Mouse (Mus musculus): ENCODE data around the gene Ptch1. TPM values are rescaled to one million over a fixed set of nuclear protein-coding genes. Genes with fewer than 3 reads are reported as not detected.

Ptch1 gene
- total and polyA plus RNA-seq, 3 experiments, result 7.5 to 79.0 (median 23.4) TPM

DNA sequence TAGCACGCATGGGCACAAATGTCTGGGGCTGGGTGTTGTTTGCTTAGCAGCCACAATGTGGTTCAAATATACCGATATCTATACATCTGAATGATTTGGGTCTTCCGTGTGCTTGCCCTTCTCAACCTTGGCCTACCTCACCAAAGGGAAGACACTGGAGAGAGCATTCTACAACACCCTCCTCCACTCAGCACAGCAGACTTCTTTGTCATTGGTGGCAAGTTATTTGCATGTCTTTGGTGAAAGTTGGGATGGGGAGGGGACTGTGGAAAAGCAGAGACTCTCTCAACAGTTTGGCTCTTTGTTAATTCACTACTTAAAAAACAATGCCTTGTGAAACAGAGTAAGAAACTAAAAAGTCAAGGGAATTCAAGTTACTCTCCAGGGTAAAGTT, 43.0 kb downstream of the Ptch1 start:
- Histone ChIP-seq H3K9me3 (replicated peaks; ENCODE audit: insufficient read depth, low read length) (no peaks in the 10 kb centered on the region), H3K27me3 (ENCODE audit: control insufficient read depth in 1 of 2, insufficient read depth in 2 of 2, low read length in 2 of 2) (no peaks in the 10 kb centered on the region), H3K27ac (ENCODE audit: control insufficient read depth, low read depth, low read length) (no peak overlapping the region), H3K79me2 (ENCODE audit: control insufficient read depth, insufficient read depth, low read length, poor library complexity) (no peaks in the 10 kb centered on the region), H3K4me1 (ENCODE audit: control insufficient read depth in 1 of 2, insufficient read depth in 2 of 2, low read length in 2 of 2) (no peaks in the 10 kb centered on the region), H3K36me3 (ENCODE audit: control insufficient read depth in 1 of 2, insufficient read depth in 2 of 2, low read length in 2 of 2) (peaks cover 0 to 32% of the 10 kb centered on the region in 2 experiments; a peak in 2 of 4 replicates), H3K4me3 (ENCODE audit: control insufficient read depth in 1 of 2, insufficient read depth in 1 of 2, low read depth in 2 of 2, low read length in 2 of 2) (no peak overlapping the region), H3K9ac (ENCODE audit: control insufficient read depth, low read depth, low read length, poor library complexity, severe bottlenecking) (no peak overlapping the region)
- DNase-seq (ENCODE audit: low read depth, low spot score), result no peak
- TF ChIP-seq ZC3H11A (IDR thresholded peaks at IDR 0.05; ENCODE audit: low read depth, low read length) (no peak), GABPA (IDR thresholded peaks at IDR 0.05; ENCODE audit: low read depth, low read length) (no peak), ELF1 (IDR thresholded peaks at IDR 0.05; ENCODE audit: low read depth, low read length) (no peak), TBP (IDR thresholded peaks at IDR 0.05; ENCODE audit: low read depth, low read length) (no peak), UBTF (IDR thresholded peaks at IDR 0.05; ENCODE audit: borderline replicate concordance, insufficient read depth, low read depth, low read length) (no peak), TCF12 (IDR thresholded peaks at IDR 0.05; ENCODE audit: low read depth, low read length) (no peak), MYC (IDR thresholded peaks at IDR 0.05; ENCODE audit: low read depth, low read length) (no peak), MAX (IDR thresholded peaks at IDR 0.05; ENCODE audit: low read length) (no peak)

DNA sequence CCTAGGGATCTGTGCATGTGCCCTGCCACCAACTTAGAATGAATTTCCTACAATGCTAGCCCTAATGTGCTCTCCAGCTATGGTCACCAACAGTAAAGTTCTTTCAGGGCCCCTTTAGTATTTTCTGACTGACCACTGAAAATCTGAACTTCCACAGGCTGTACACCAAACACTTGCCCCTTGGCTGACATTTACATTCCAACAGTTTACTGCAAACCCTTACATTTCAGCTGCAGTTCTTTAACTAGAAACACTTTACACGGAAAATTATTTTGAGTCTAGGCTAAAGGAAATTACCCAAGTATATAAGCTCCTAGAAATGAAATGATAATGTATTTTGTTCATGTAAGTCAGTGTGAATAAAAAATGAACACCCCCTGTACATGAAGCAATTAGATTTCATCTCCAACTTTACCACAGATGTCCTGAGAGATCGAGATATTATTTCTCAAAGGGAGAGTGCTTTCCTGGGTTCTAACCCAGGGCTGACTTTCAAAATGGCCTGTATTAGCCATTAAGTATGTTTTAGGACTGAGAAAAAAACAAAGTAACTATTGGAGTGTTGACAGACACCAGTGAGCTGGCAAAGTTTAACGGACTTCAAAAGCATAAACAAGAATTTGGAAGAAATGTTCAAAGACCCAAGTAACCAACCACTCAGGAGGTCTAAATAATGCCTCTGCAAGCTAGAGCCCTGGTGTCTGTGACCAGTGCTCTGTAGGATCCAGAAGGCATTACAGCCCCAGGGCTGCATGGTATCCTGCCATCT, 43.6 kb downstream of the Ptch1 start:
- Histone ChIP-seq H3K27me3 (ENCODE audit: control insufficient read depth in 1 of 2, insufficient read depth in 2 of 2, low read length in 2 of 2) (no peaks in the 10 kb centered on the region), H3K4me1 (ENCODE audit: control insufficient read depth in 1 of 2, insufficient read depth in 2 of 2, low read length in 2 of 2) (no peaks in the 10 kb centered on the region), H3K9me3 (replicated peaks; ENCODE audit: insufficient read depth, low read length) (no peaks in the 10 kb centered on the region), H3K9ac (ENCODE audit: control insufficient read depth, low read depth, low read length, poor library complexity, severe bottlenecking) (no peak overlapping the region), H3K36me3 (ENCODE audit: control insufficient read depth in 1 of 2, insufficient read depth in 2 of 2, low read length in 2 of 2) (peaks cover 0 to 32% of the 10 kb centered on the region in 2 experiments; a peak in 2 of 4 replicates), H3K4me3 (ENCODE audit: control insufficient read depth in 1 of 2, insufficient read depth in 1 of 2, low read depth in 2 of 2, low read length in 2 of 2) (no peak overlapping the region), H3K27ac (ENCODE audit: control insufficient read depth, low read depth, low read length) (no peak overlapping the region), H3K79me2 (ENCODE audit: control insufficient read depth, insufficient read depth, low read length, poor library complexity) (no peaks in the 10 kb centered on the region)
- no peak for TF ChIP-seq ELF1 (IDR thresholded peaks at IDR 0.05; ENCODE audit: low read depth, low read length)
- no peak for TF ChIP-seq ZC3H11A (IDR thresholded peaks at IDR 0.05; ENCODE audit: low read depth, low read length)
- no peak for TF ChIP-seq CHD2 (IDR thresholded peaks at IDR 0.05; ENCODE audit: low read length)
- no peak for TF ChIP-seq NRF1 (IDR thresholded peaks at IDR 0.05; ENCODE audit: insufficient read depth, low read depth, low read length, poor library complexity, severe bottlenecking)
- TF ChIP-seq MAZ (IDR thresholded peaks at IDR 0.05; ENCODE audit: low read depth, low read length), result no peak
- TF ChIP-seq E2F4 (IDR thresholded peaks at IDR 0.05; ENCODE audit: borderline replicate concordance, low read depth, low read length), result no peak
- no peak for TF ChIP-seq TBP (IDR thresholded peaks at IDR 0.05; ENCODE audit: low read depth, low read length)
- TF ChIP-seq BHLHE40 (IDR thresholded peaks at IDR 0.05; ENCODE audit: borderline replicate concordance, low read depth, low read length), result no peak
- no peak for TF ChIP-seq TCF12 (IDR thresholded peaks at IDR 0.05; ENCODE audit: low read depth, low read length)
- TF ChIP-seq ZNF384 (IDR thresholded peaks at IDR 0.05; ENCODE audit: low read depth, low read length), result no peak
- TF ChIP-seq ZMIZ1 (IDR thresholded peaks at IDR 0.05; ENCODE audit: low read depth, low read length), result no peak
- no peak for TF ChIP-seq GABPA (IDR thresholded peaks at IDR 0.05; ENCODE audit: low read depth, low read length)
- TF ChIP-seq SIN3A (IDR thresholded peaks at IDR 0.05; ENCODE audit: low read length), result no peak
- no peak for TF ChIP-seq MXI1 (IDR thresholded peaks at IDR 0.05; ENCODE audit: low read depth, low read length)
- no peak for TF ChIP-seq NELFE (IDR thresholded peaks at IDR 0.05; ENCODE audit: low read depth, low read length)
- DNase-seq (ENCODE audit: low read depth, low spot score), result no peak
